9 mouse cellular contexts compared by ENCODE assay signal in the genomic region with DNA sequence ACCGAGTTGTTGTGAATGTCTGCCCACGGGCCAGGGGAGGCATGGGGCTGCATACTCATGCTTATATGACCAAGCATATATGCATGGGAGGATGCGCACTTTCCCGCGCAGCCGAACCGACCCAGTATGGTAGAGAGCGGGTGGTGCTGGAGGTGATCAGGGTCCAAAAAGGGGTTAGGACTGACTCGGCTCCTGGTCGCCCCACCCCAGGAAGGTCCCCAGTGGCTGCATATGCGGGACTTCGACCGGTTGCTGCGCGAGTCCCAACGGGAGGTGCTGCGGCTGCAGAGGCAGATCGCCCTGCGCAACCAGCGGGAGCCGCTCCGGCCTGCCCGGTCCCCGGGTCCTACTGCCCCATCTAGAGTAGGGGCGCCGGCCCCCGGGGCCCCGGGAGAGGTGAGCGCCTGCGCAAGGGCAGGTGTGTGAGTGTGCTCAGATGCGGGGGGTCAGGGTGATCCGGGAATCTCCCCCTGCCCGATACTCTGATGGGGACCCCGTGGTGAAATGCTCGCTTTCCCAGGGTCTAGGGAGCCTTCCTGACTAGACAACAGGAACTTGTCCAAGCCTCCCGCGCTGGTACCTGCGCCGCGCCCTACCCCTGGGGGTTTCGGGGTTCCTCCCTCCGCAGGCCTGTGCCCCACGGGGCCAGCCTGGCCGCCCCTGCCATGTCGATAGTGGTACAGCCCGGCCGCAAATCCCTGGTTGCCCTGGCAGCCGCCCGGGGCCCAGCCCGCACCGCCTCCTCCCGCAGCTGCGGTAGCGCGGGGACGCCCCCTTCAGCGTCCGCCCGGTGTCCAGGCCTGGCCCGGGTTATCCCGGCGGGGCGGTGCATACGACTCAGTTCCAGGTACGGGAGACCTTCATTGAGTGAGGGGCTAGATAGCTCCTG. TPM values are rescaled to one million over a fixed set of nuclear protein-coding genes. Genes with fewer than 3 reads are reported as not detected.
DNase-seq lines count a peak whose midpoint lies in the region; ATAC-seq and TF ChIP-seq lines count a peak whose summit lies in the region.
"Had no signal": no experiment of that assay in that cellular context is flagged by ENCODE, and none has a peak within 500 bp of the region (broad histone marks: within the 10 kb centered on the region; RNA-seq: fewer than 3 reads in every experiment).

No protein-coding gene starts in this region.

- ATAC-seq in midbrain, embryonic 14.5 days (ENCODE audit: low FRiP score, low TSS enrichment) = peak; percentile 54
- peak; percentile 7; the same call in 1 of the 2 replicates for ATAC-seq in stomach, embryonic 15.5 days (ENCODE audit: insufficient read depth, low FRiP score, low read depth)

- H3K4me1 ChIP-seq in hindbrain, embryonic 10.5 days (replicated peaks) = peaks cover 36% of the 10 kb centered on the region
- peaks cover 44% of the 10 kb centered on the region for H3K4me1 ChIP-seq in midbrain, embryonic 14.5 days (ENCODE audit: control insufficient read depth, insufficient read depth, low read length)
- H3K4me1 ChIP-seq in stomach, embryonic 15.5 days = peaks cover 16% of the 10 kb centered on the region

- peak overlapping the region; percentile 85 for H3K27ac ChIP-seq in hindbrain, embryonic 10.5 days
- peak overlapping the region; percentile 92 for H3K27ac ChIP-seq in left cerebral cortex, adult 2 months
- peak overlapping the region; percentile 84 for H3K27ac ChIP-seq in midbrain, embryonic 14.5 days (replicated peaks; ENCODE audit: low read depth, low read length)
- no peak overlapping the region for H3K27ac ChIP-seq in stomach, embryonic 15.5 days

- DNase-seq in adrenal gland, adult (ENCODE audit: inconsistent age in 2 of 2, low spot score in 1 of 2) = peak; percentile 72 to 82
- no peak for DNase-seq in adrenal gland, adult 8-10 months
- peak; percentile 28 for DNase-seq in urinary bladder, postnatal 14 days (ENCODE audit: low spot score)
- no peak for DNase-seq in urinary bladder, postnatal 4 days (ENCODE audit: low spot score in 2 of 2)
- DNase-seq in hindbrain, embryonic 10.5 days (ENCODE audit: low spot score) = peak; percentile 56
- DNase-seq in left cerebral cortex, adult 2 months (ENCODE audit: extremely low spot score in 1 of 2, low spot score in 2 of 2) = peak; percentile 63 to 64
- DNase-seq in midbrain, embryonic 14.5 days = peak; percentile 77

- WGBS in hindbrain, embryonic 10.5 days = under 1% methylated on average over 65 of the region's 65 CpGs
- under 1% methylated on average over 65 of the region's 65 CpGs for WGBS in midbrain, embryonic 14.5 days
- under 1% methylated on average over 65 of the region's 65 CpGs for WGBS in stomach, embryonic 15.5 days

- H3K27me3 ChIP-seq in hindbrain, embryonic 10.5 days (ENCODE audit: insufficient read depth, poor library complexity, severe bottlenecking) = peaks cover 89% of the 10 kb centered on the region
- H3K27me3 ChIP-seq in midbrain, embryonic 14.5 days (ENCODE audit: control insufficient read depth, insufficient read depth, low read length) = no peaks in the 10 kb centered on the region; the same call in 1 of the 2 replicates
- H3K27me3 ChIP-seq in stomach, embryonic 15.5 days (replicated peaks) = peaks cover 64% of the 10 kb centered on the region

- intact Hi-C loops in left cerebral cortex, adult 2 months (cut with DNase I) = loop anchor here (2.0 to 5.0 kb wide), 4 partner anchors 101 to 167 kb away; a partner anchor contains a TSS

- TF ChIP-seq CTCF in left cerebral cortex, adult 2 months (IDR thresholded peaks at IDR 0.05) = no peak

- H3K4me3 ChIP-seq in hindbrain, embryonic 10.5 days = peak overlapping the region; percentile 74
- H3K4me3 ChIP-seq in left cerebral cortex, adult 2 months = peak overlapping the region; percentile 75
- H3K4me3 ChIP-seq in midbrain, embryonic 14.5 days (replicated peaks; ENCODE audit: low read depth, low read length) = peak overlapping the region; percentile 65
- peak overlapping the region; percentile 49 for H3K4me3 ChIP-seq in stomach, embryonic 15.5 days (replicated peaks)
- H3K4me3 ChIP-seq: erythroblast, embryonic 14.5 days had no signal

- peak overlapping the region; percentile 80 for H3K9ac ChIP-seq in midbrain, embryonic 14.5 days (replicated peaks; ENCODE audit: low read length)
- H3K9ac ChIP-seq in stomach, embryonic 15.5 days = peak overlapping the region; percentile 26

- 0 out of 2 replicates have a peak, but pooled peaks cover 5% of the 10 kb centered on the region for H3K36me3 ChIP-seq in hindbrain, embryonic 10.5 days
- H3K36me3 ChIP-seq in midbrain, embryonic 14.5 days (ENCODE audit: control insufficient read depth, insufficient read depth, low read length) = peaks cover 27% of the 10 kb centered on the region
- no peaks in the 10 kb centered on the region for H3K36me3 ChIP-seq in stomach, embryonic 15.5 days

- peak overlapping the region; percentile 97 for H3K4me2 ChIP-seq in midbrain, embryonic 14.5 days (ENCODE audit: low read length)
- peak overlapping the region; percentile 93 for H3K4me2 ChIP-seq in stomach, embryonic 15.5 days

- no peaks in the 10 kb centered on the region for H3K9me3 ChIP-seq in hindbrain, embryonic 10.5 days
- H3K9me3 ChIP-seq in midbrain, embryonic 14.5 days (ENCODE audit: control insufficient read depth, low read length) = no peaks in the 10 kb centered on the region
- no peaks in the 10 kb centered on the region for H3K9me3 ChIP-seq in stomach, embryonic 15.5 days

RNA-seq across cellular contexts. Expression of a gene that starts 3.9 kb away (rescaled TPM):
- total RNA-seq in adrenal gland, adult 8-10 months (2022) = 10 to 100 TPM in 2 of 4 experiments, 1 to 10 TPM in 2; 5.9 to 32.3 (median 18.0) TPM
- 7.8 and 10.5 TPM in 2 replicates for polyA plus RNA-seq in hindbrain, embryonic 10.5 days (2016; fragmentation: Nextera tagmentation; extraction: Ambion mirVana)
- total RNA-seq in left cerebral cortex, adult 2 months (2021) = 100 to 1,000 TPM; 190 to 202 TPM
- polyA plus RNA-seq in midbrain, embryonic 14.5 days (2014; fragmentation: Nextera tagmentation; extraction: Ambion mirVana) = 54.5 and 63.4 TPM in 2 replicates
- 2.0 and 2.8 TPM in 2 replicates for polyA plus RNA-seq in stomach, embryonic 15.5 days (2015; fragmentation: Nextera tagmentation; extraction: Ambion mirVana)

RNA-seq across cellular contexts. Expression of a gene that starts 26.9 kb away (rescaled TPM):
- total RNA-seq in adrenal gland, adult 8-10 months (2022) = 10 to 100 TPM; 73.7 to 85.1 (median 84.2) TPM
- 178 and 184 TPM in 2 replicates for polyA plus RNA-seq in hindbrain, embryonic 10.5 days (2016; fragmentation: Nextera tagmentation; extraction: Ambion mirVana)
- total RNA-seq in left cerebral cortex, adult 2 months (2021) = 10 to 100 TPM; 66.3 to 82.3 TPM
- polyA plus RNA-seq in midbrain, embryonic 14.5 days (2014; fragmentation: Nextera tagmentation; extraction: Ambion mirVana) = 150 and 163 TPM in 2 replicates
- 118 and 127 TPM in 2 replicates for polyA plus RNA-seq in stomach, embryonic 15.5 days (2015; fragmentation: Nextera tagmentation; extraction: Ambion mirVana)

RNA-seq across cellular contexts. Expression of a gene that starts 29.1 kb away (rescaled TPM):
- not detected for total RNA-seq in adrenal gland, adult 8-10 months (2022)
- 2.8 and 5.0 TPM in 2 replicates for polyA plus RNA-seq in hindbrain, embryonic 10.5 days (2016; fragmentation: Nextera tagmentation; extraction: Ambion mirVana)
- not detected for total RNA-seq in left cerebral cortex, adult 2 months (2021)
- polyA plus RNA-seq in midbrain, embryonic 14.5 days (2014; fragmentation: Nextera tagmentation; extraction: Ambion mirVana) = 0.47 TPM in 1 of 2 replicates, not detected in the other
- polyA plus RNA-seq in stomach, embryonic 15.5 days (2015; fragmentation: Nextera tagmentation; extraction: Ambion mirVana) = 11.1 and 23.1 TPM in 2 replicates

Comparison
In these comparisons a context has a peak if more than half of its experiments do, and no peak if none do; other contexts are left out.
1. DNase-seq: peak in adrenal gland, adult (2 of 2), urinary bladder, postnatal 14 days (single experiment), hindbrain, embryonic 10.5 days (single experiment), left cerebral cortex, adult 2 months (2 of 2) and midbrain, embryonic 14.5 days (single experiment); none in adrenal gland, adult 8-10 months (single experiment) and urinary bladder, postnatal 4 days (0 of 2).
2. Peak in every context shown above with its lines, with median percentiles within 50 percentile points of each other: H3K4me3 ChIP-seq.